Mouse (Mus musculus) MEL (cell line): ENCODE data around the gene Map4k1. TPM values are rescaled to one million over a fixed set of nuclear protein-coding genes. Genes with fewer than 3 reads are reported as not detected.

Experiments used
- DNase-seq: peaks from one replicate; pipeline ENCODE4 v3.0.0; 2011; ENCODE audit warnings: low read depth, low spot score
- H3K27ac ChIP-seq: 2 replicates; pipeline ENCODE4 v1.5.1; 2012; ENCODE audit warnings: low read depth, mild to moderate bottlenecking, control low read depth, low read length, moderate library complexity; ENCODE audit not compliant: control insufficient read depth
- H3K27me3 ChIP-seq, 2 experiments: fragments of 150-350 bp in 1 of 2; sonication (generic) in 1 of 2; 2 replicates each; pipeline ENCODE4 v1.6.1; 2012; ENCODE audit warnings: low read length in 2 of 2, mild to moderate bottlenecking in 2 of 2, improper control_type of control experiment in 1 of 2, moderate library complexity in 1 of 2; ENCODE audit not compliant: insufficient read depth in 2 of 2, control insufficient read depth in 1 of 2
- H3K36me3 ChIP-seq, 2 experiments: 2 replicates each; pipeline ENCODE4 v1.6.1; 2012 to 2014; ENCODE audit warnings: low read length in 2 of 2, improper control_type of control experiment in 1 of 2, inconsistent platforms in 1 of 2, mild to moderate bottlenecking in 1 of 2; ENCODE audit not compliant: insufficient read depth in 2 of 2, control insufficient read depth in 1 of 2
- H3K4me1 ChIP-seq, 2 experiments: fragments of 150-350 bp in 1 of 2; sonication (generic) in 1 of 2; 2 replicates each; pipeline ENCODE4 v1.6.1; 2012; ENCODE audit warnings: low read length in 2 of 2, improper control_type of control experiment in 1 of 2, mild to moderate bottlenecking in 1 of 2; ENCODE audit not compliant: insufficient read depth in 2 of 2, control insufficient read depth in 1 of 2
- H3K4me3 ChIP-seq, 2 experiments: fragments of 150-350 bp in 1 of 2; sonication (generic) in 1 of 2; 2 replicates each; pipeline ENCODE4 v1.5.1; 2012; ENCODE audit warnings: low read depth in 2 of 2, low read length in 2 of 2, mild to moderate bottlenecking in 2 of 2, moderate library complexity in 2 of 2, control low read depth in 1 of 2, improper control_type of control experiment in 1 of 2; ENCODE audit not compliant: control insufficient read depth in 1 of 2, insufficient read depth in 1 of 2
- H3K79me2 ChIP-seq: 2 replicates; pipeline ENCODE4 v1.6.1; 2012; ENCODE audit warnings: mild to moderate bottlenecking, low read length, moderate library complexity; ENCODE audit not compliant: control insufficient read depth, poor library complexity, insufficient read depth
- H3K9ac ChIP-seq: 2 replicates; pipeline ENCODE4 v1.6.1; 2012; ENCODE audit warnings: low read depth, mild to moderate bottlenecking, control low read depth, low read length, moderate library complexity; ENCODE audit not compliant: control insufficient read depth, poor library complexity, severe bottlenecking
- H3K9me3 ChIP-seq: fragments of 150-350 bp; sonication (generic); replicated peaks from 2 replicates; pipeline ENCODE4 v1.6.1; 2012; ENCODE audit warnings: mild to moderate bottlenecking, low read length, improper control_type of control experiment, moderate library complexity; ENCODE audit not compliant: insufficient read depth
- CHD2 ChIP-seq: IDR thresholded peaks from 2 replicates; pipeline ENCODE4 v1.6.1; 2011; ENCODE audit warnings: low read length, improper control_type of control experiment
- CTCF ChIP-seq, 3 experiments: IDR thresholded peaks in 2 of 3; conservative IDR thresholded peaks in 1 of 3; 2 replicates each; pipeline ENCODE4 v1.5.1; 2011 to 2012; ENCODE audit warnings: low read length in 3 of 3, low read depth in 2 of 3, mild to moderate bottlenecking in 2 of 3, improper control_type of control experiment in 1 of 3, inconsistent platforms in 1 of 3, mixed read lengths in 1 of 3, moderate library complexity in 1 of 3; ENCODE audit not compliant: control insufficient read depth in 1 of 3, insufficient read depth in 1 of 3, poor library complexity in 1 of 3, severe bottlenecking in 1 of 3
- EP300 ChIP-seq, 2 experiments: IDR thresholded peaks; 2 replicates each; pipeline ENCODE4 v1.6.1; 2011; ENCODE audit warnings: improper control_type of control experiment in 2 of 2, low read length in 2 of 2, low read depth in 1 of 2, mild to moderate bottlenecking in 1 of 2
- ETS1 ChIP-seq: IDR thresholded peaks from 2 replicates; pipeline ENCODE4 v1.6.1; 2012; ENCODE audit warnings: low read depth, mild to moderate bottlenecking, inconsistent platforms, low read length, improper control_type of control experiment, moderate library complexity
- HCFC1 ChIP-seq: IDR thresholded peaks from 2 replicates; pipeline ENCODE4 v1.6.1; 2012; ENCODE audit warnings: low read depth, mild to moderate bottlenecking, inconsistent platforms, low read length, improper control_type of control experiment, moderate library complexity
- MXI1 ChIP-seq: IDR thresholded peaks from 2 replicates; pipeline ENCODE4 v1.6.1; 2011; ENCODE audit warnings: mild to moderate bottlenecking, low read depth, low read length, improper control_type of control experiment
- MYC ChIP-seq: IDR thresholded peaks from 2 replicates; pipeline ENCODE4 v1.6.1; 2011; ENCODE audit warnings: low read depth, mild to moderate bottlenecking, low read length, improper control_type of control experiment, moderate library complexity
- NELFE ChIP-seq: IDR thresholded peaks from 2 replicates; pipeline ENCODE4 v1.6.1; 2011; ENCODE audit warnings: low read depth, low read length, improper control_type of control experiment
- NRF1 ChIP-seq: IDR thresholded peaks from 2 replicates; pipeline ENCODE4 v1.6.1; 2014; ENCODE audit warnings: low read depth, mild to moderate bottlenecking, inconsistent platforms, low read length, improper control_type of control experiment, moderate library complexity; ENCODE audit not compliant: poor library complexity, insufficient read depth, severe bottlenecking
- POLR2AphosphoS2 ChIP-seq: IDR thresholded peaks from 2 replicates; pipeline ENCODE4 v1.6.1; 2011; ENCODE audit warnings: low read length, improper control_type of control experiment
- RAD21 ChIP-seq: IDR thresholded peaks from 2 replicates; pipeline ENCODE4 v1.6.1; 2011; ENCODE audit warnings: mild to moderate bottlenecking, low read depth, low read length, improper control_type of control experiment
- TCF12 ChIP-seq: IDR thresholded peaks from 2 replicates; pipeline ENCODE4 v1.6.1; 2014; ENCODE audit warnings: low read depth, mild to moderate bottlenecking, inconsistent platforms, low read length, improper control_type of control experiment, moderate library complexity
- USF2 ChIP-seq, 2 experiments: IDR thresholded peaks; 2 replicates each; pipeline ENCODE4 v1.6.1; 2011 to 2012; ENCODE audit warnings: improper control_type of control experiment in 2 of 2, low read length in 2 of 2, borderline replicate concordance in 1 of 2, inconsistent platforms in 1 of 2, low read depth in 1 of 2, mild to moderate bottlenecking in 1 of 2; ENCODE audit not compliant: insufficient read depth in 1 of 2
- ZMIZ1 ChIP-seq: IDR thresholded peaks from 2 replicates; pipeline ENCODE4 v1.6.1; 2012; ENCODE audit warnings: low read depth, mild to moderate bottlenecking, inconsistent platforms, low read length, improper control_type of control experiment, moderate library complexity
- polyA plus RNA-seq, 2 experiments: library from polyadenylated mRNA; stranded (reverse) in 1 of 2; unstranded in 1 of 2; fragments of >175 nt in 1 of 2; fragments of >200 nt in 1 of 2; gene quantifications; 2 replicates each; pipeline versions ENCODE4 v1.2.1 to v1.2.4; 2012; ENCODE audit warnings: low replicate concordance in 2 of 2, low read depth in 1 of 2; ENCODE audit not compliant: insufficient read length in 2 of 2, insufficient read depth in 1 of 2, missing spikeins in 1 of 2
- total RNA-seq: library from RNA; depleted of rRNA; stranded (reverse); fragments of 300-350 nt; gene quantifications from 2 replicates; pipeline ENCODE4 v1.2.3, GENCODE M21; 2012

The Map4k1 gene
- total and polyA plus RNA-seq, 3 experiments: 17.3 to 50.8 TPM; not detected in 1

- H3K27me3 ChIP-seq: no peaks in the 10 kb centered on the region
- no peak overlapping the region for H3K9ac ChIP-seq
- no peak for DNase-seq
- H3K4me3 ChIP-seq: no peak overlapping the region
- no peaks in the 10 kb centered on the region for H3K9me3 ChIP-seq
- TF ChIP-seq USF2 (IDR thresholded peaks at IDR 0.05; ENCODE audit: borderline replicate concordance in 1 of 2, insufficient read depth in 1 of 2, low read depth in 1 of 2, low read length in 2 of 2): no peak
- no peak for TF ChIP-seq CHD2
- TF ChIP-seq TCF12: no peak
- no peak for TF ChIP-seq NRF1
- no peak for TF ChIP-seq MYC
- no peak for TF ChIP-seq ZMIZ1
- no peak for TF ChIP-seq ETS1
- TF ChIP-seq NELFE: no peak
- no peak for TF ChIP-seq CTCF (IDR thresholded peaks at IDR 0.05 in 2 of 3, conservative IDR thresholded peaks at IDR 0.05 in 1 of 3; ENCODE audit: control insufficient read depth in 1 of 3, insufficient read depth in 1 of 3, low read depth in 2 of 3, low read length in 3 of 3, poor library complexity in 1 of 3, severe bottlenecking in 1 of 3)
- TF ChIP-seq POLR2AphosphoS2: no peak
- TF ChIP-seq, all 39 proteins: peak for 0
- Histone ChIP-seq H3K79me2 (peaks cover 75% of the 10 kb centered on the region), H3K36me3 (peaks cover 6 to 85% of the 10 kb centered on the region in 2 experiments; a peak in 3 of 4 replicates), H3K4me1 (peaks cover 36 to 58% of the 10 kb centered on the region in 2 experiments), H3K27ac (no peak overlapping the region)
These were observed 26.5 kb upstream of the Map4k1 start for GRCm38 (mm10) chr7:28955295-28955897.

GRCm38 (mm10) chr7:28956270-28956669, 25.6 kb upstream of the Map4k1 start:
- Histone ChIP-seq H3K9me3 (no peaks in the 10 kb centered on the region), H3K27me3 (no peaks in the 10 kb centered on the region), H3K4me3 (no peak overlapping the region), H3K4me1 (peaks cover 38 to 60% of the 10 kb centered on the region in 2 experiments), H3K79me2 (peaks cover 75% of the 10 kb centered on the region), H3K36me3 (peaks cover 3 to 81% of the 10 kb centered on the region in 2 experiments; a peak in 3 of 4 replicates), H3K27ac (no peak overlapping the region), H3K9ac (no peak overlapping the region)
- peak; percentile 45 for DNase-seq
- TF ChIP-seq USF2 (IDR thresholded peaks at IDR 0.05; ENCODE audit: borderline replicate concordance in 1 of 2, insufficient read depth in 1 of 2, low read depth in 1 of 2, low read length in 2 of 2) (no peak), EP300 (IDR thresholded peaks at IDR 0.05; ENCODE audit: low read depth in 1 of 2, low read length in 2 of 2) (0 out of 4 replicates have a peak, but pooled peaks of 1 of the 2 experiments have one; percentile 29), MXI1 (no peak), HCFC1 (no peak), RAD21 (no peak)
